9 mouse cellular contexts compared by ENCODE assay signal in genomic region chr2:68407179-68407950, GRCm38 (mm10).
DNase-seq lines count a peak whose midpoint lies in the region; ATAC-seq lines count a peak whose summit lies in the region.
"Had no signal": no experiment of that assay in that cellular context is flagged by ENCODE, and none has a peak within 500 bp of the region (broad histone marks: within the 10 kb centered on the region; RNA-seq: fewer than 3 reads in every experiment).

No protein-coding gene starts in this region.

- no peaks in the 10 kb centered on the region for H3K27me3 ChIP-seq in forebrain, embryonic 11.5 days (ENCODE audit: control insufficient read depth, insufficient read depth, low read length)
- H3K27me3 ChIP-seq in forebrain, embryonic 15.5 days: no peaks in the 10 kb centered on the region
- no peaks in the 10 kb centered on the region for H3K27me3 ChIP-seq in hindbrain, embryonic 12.5 days
- H3K27me3 ChIP-seq in hindbrain, embryonic 14.5 days (ENCODE audit: control insufficient read depth, insufficient read depth, low read length): no peaks in the 10 kb centered on the region
- H3K27me3 ChIP-seq in neural tube, embryonic 11.5 days (ENCODE audit: control insufficient read depth, insufficient read depth, low read length): no peaks in the 10 kb centered on the region
- H3K27me3 ChIP-seq in neural tube, embryonic 15.5 days (replicated peaks): no peaks in the 10 kb centered on the region

- 37% methylated on average over 12 of the region's 12 CpGs for WGBS in forebrain, embryonic 11.5 days
- WGBS in forebrain, embryonic 15.5 days: 41% methylated on average over 12 of the region's 12 CpGs
- 42% methylated on average over 12 of the region's 12 CpGs for WGBS in hindbrain, embryonic 12.5 days
- WGBS in hindbrain, embryonic 14.5 days: 42% methylated on average over 12 of the region's 12 CpGs
- 44% methylated on average over 12 of the region's 12 CpGs for WGBS in neural tube, embryonic 11.5 days
- 46% methylated on average over 12 of the region's 12 CpGs for WGBS in neural tube, embryonic 15.5 days

- H3K4me3 ChIP-seq in forebrain, embryonic 11.5 days (ENCODE audit: low read depth, low read length): no peak overlapping the region
- no peak overlapping the region for H3K4me3 ChIP-seq in forebrain, embryonic 15.5 days
- no peak overlapping the region for H3K4me3 ChIP-seq in hindbrain, embryonic 12.5 days
- H3K4me3 ChIP-seq in hindbrain, embryonic 14.5 days (replicated peaks; ENCODE audit: low read length): no peak overlapping the region
- H3K4me3 ChIP-seq in neural tube, embryonic 11.5 days (ENCODE audit: low read depth, low read length): no peak overlapping the region
- no peak overlapping the region for H3K4me3 ChIP-seq in neural tube, embryonic 15.5 days (replicated peaks)

- H3K4me2 ChIP-seq in forebrain, embryonic 11.5 days (ENCODE audit: low read depth, low read length, severe bottlenecking): no peak overlapping the region
- no peak overlapping the region for H3K4me2 ChIP-seq in forebrain, embryonic 15.5 days (replicated peaks)
- H3K4me2 ChIP-seq in hindbrain, embryonic 12.5 days (replicated peaks): no peak overlapping the region
- no peak overlapping the region for H3K4me2 ChIP-seq in hindbrain, embryonic 14.5 days (replicated peaks)
- H3K4me2 ChIP-seq in neural tube, embryonic 11.5 days (ENCODE audit: low read depth): no peak overlapping the region
- H3K4me2 ChIP-seq in neural tube, embryonic 15.5 days: no peak overlapping the region

- H3K9ac ChIP-seq in forebrain, embryonic 11.5 days (ENCODE audit: low read length): no peak overlapping the region
- H3K9ac ChIP-seq in forebrain, embryonic 15.5 days (replicated peaks): no peak overlapping the region
- H3K9ac ChIP-seq in hindbrain, embryonic 12.5 days: no peak overlapping the region
- no peak overlapping the region for H3K9ac ChIP-seq in hindbrain, embryonic 14.5 days
- H3K9ac ChIP-seq in neural tube, embryonic 11.5 days (ENCODE audit: low read length): no peak overlapping the region
- H3K9ac ChIP-seq in neural tube, embryonic 15.5 days (replicated peaks): no peak overlapping the region

- H3K36me3 ChIP-seq in forebrain, embryonic 11.5 days (ENCODE audit: control insufficient read depth, insufficient read depth, low read length): no peaks in the 10 kb centered on the region
- no peaks in the 10 kb centered on the region for H3K36me3 ChIP-seq in forebrain, embryonic 15.5 days
- no peaks in the 10 kb centered on the region for H3K36me3 ChIP-seq in hindbrain, embryonic 12.5 days
- H3K36me3 ChIP-seq in hindbrain, embryonic 14.5 days (replicated peaks; ENCODE audit: control insufficient read depth, insufficient read depth): no peaks in the 10 kb centered on the region
- no peaks in the 10 kb centered on the region for H3K36me3 ChIP-seq in neural tube, embryonic 11.5 days (ENCODE audit: control insufficient read depth, insufficient read depth, low read length)
- H3K36me3 ChIP-seq in neural tube, embryonic 15.5 days: no peaks in the 10 kb centered on the region
- H3K36me3 ChIP-seq: G1E had no signal

- peaks cover 29% of the 10 kb centered on the region for H3K4me1 ChIP-seq in forebrain, embryonic 11.5 days (replicated peaks; ENCODE audit: control insufficient read depth, insufficient read depth, low read length)
- H3K4me1 ChIP-seq in forebrain, embryonic 15.5 days: peaks cover 61% of the 10 kb centered on the region
- peaks cover 64% of the 10 kb centered on the region for H3K4me1 ChIP-seq in hindbrain, embryonic 12.5 days
- peaks cover 55% of the 10 kb centered on the region for H3K4me1 ChIP-seq in hindbrain, embryonic 14.5 days (replicated peaks; ENCODE audit: control insufficient read depth, insufficient read depth, low read length)
- peaks cover 42% of the 10 kb centered on the region for H3K4me1 ChIP-seq in neural tube, embryonic 11.5 days (ENCODE audit: control insufficient read depth, insufficient read depth, low read length)
- H3K4me1 ChIP-seq in neural tube, embryonic 15.5 days: peaks cover 49% of the 10 kb centered on the region

- no peaks in the 10 kb centered on the region for H3K9me3 ChIP-seq in forebrain, embryonic 11.5 days (ENCODE audit: control insufficient read depth, low read length)
- H3K9me3 ChIP-seq in forebrain, embryonic 15.5 days: no peaks in the 10 kb centered on the region
- H3K9me3 ChIP-seq in hindbrain, embryonic 12.5 days (replicated peaks): no peaks in the 10 kb centered on the region
- no peaks in the 10 kb centered on the region for H3K9me3 ChIP-seq in hindbrain, embryonic 14.5 days (ENCODE audit: control insufficient read depth, low read length)
- H3K9me3 ChIP-seq in neural tube, embryonic 11.5 days (ENCODE audit: control insufficient read depth, low read length): no peaks in the 10 kb centered on the region
- H3K9me3 ChIP-seq in neural tube, embryonic 15.5 days (replicated peaks): no peaks in the 10 kb centered on the region

- H3K27ac ChIP-seq in forebrain, embryonic 11.5 days (ENCODE audit: low read depth, low read length): peak overlapping the region; percentile 52; the same call in 1 of the 2 replicates
- no peak overlapping the region for H3K27ac ChIP-seq in forebrain, embryonic 15.5 days (replicated peaks)
- peak overlapping the region; percentile 64 for H3K27ac ChIP-seq in hindbrain, embryonic 12.5 days
- no peak overlapping the region for H3K27ac ChIP-seq in hindbrain, embryonic 14.5 days
- H3K27ac ChIP-seq in neural tube, embryonic 11.5 days (ENCODE audit: low read depth, low read length): 0 out of 2 replicates have a peak overlapping the region, but pooled peaks have one; percentile 7
- no peak overlapping the region for H3K27ac ChIP-seq in neural tube, embryonic 15.5 days (replicated peaks)

- DNase-seq in forebrain, embryonic 11.5 days (ENCODE audit: low spot score): no peak
- DNase-seq in hindbrain, embryonic 14.5 days (ENCODE audit: low spot score): no peak
- no peak for DNase-seq in neural tube, embryonic 11.5 days (ENCODE audit: low spot score)
- peak; percentile 40 for DNase-seq in retina, postnatal 1 day

- ATAC-seq in forebrain, embryonic 11.5 days (replicated peaks; ENCODE audit: low FRiP score): no peak
- ATAC-seq in forebrain, embryonic 15.5 days (replicated peaks): no peak
- no peak for ATAC-seq in hindbrain, embryonic 12.5 days (ENCODE audit: low FRiP score)
- no peak for ATAC-seq in hindbrain, embryonic 14.5 days (ENCODE audit: low FRiP score)
- no peak for ATAC-seq in neural tube, embryonic 11.5 days (ENCODE audit: insufficient read depth, low FRiP score, low TSS enrichment)
- no peak for ATAC-seq in neural tube, embryonic 15.5 days (ENCODE audit: low FRiP score)
- ATAC-seq in megakaryocyte-erythroid progenitor cell, adult 5-6 weeks (replicated peaks; ENCODE audit: low FRiP score, low TSS enrichment, poor library complexity, severe bottlenecking): no peak

Comparison
In these comparisons a context has a peak if more than half of its experiments do, and no peak if none do; other contexts are left out.
1. H3K27ac ChIP-seq: peak in forebrain, embryonic 11.5 days (single experiment), hindbrain, embryonic 12.5 days (single experiment) and neural tube, embryonic 11.5 days (single experiment); none in forebrain, embryonic 15.5 days (single experiment), hindbrain, embryonic 14.5 days (single experiment) and neural tube, embryonic 15.5 days (single experiment).